Mouse (Mus musculus) yolk sac, embryonic 10.5 days (tissue): ENCODE results near the gene Uqcr11.

Experiments
- DNase-seq: peaks from one replicate; pipeline ENCODE4 v3.0.0-alpha.2; 2017; ENCODE audit warnings: low spot score

Uqcr11 gene

GRCm38 (mm10) chr10:80431570-80432386, 25.1 kb upstream of the Uqcr11 start:
- DNase-seq = no peak

- DNase-seq = no peak
These were observed 23.8 kb upstream of the Uqcr11 start for GRCm38 (mm10) chr10:80430375-80430980.

GRCm38 (mm10) chr10:80429800-80430199, 23.2 kb upstream of the Uqcr11 start:
- no peak for DNase-seq

GRCm38 (mm10) chr10:80425041-80425440, 18.4 kb upstream of the Uqcr11 start:
- DNase-seq = no peak

GRCm38 (mm10) chr10:80423562-80423961, 16.9 kb upstream of the Uqcr11 start:
- DNase-seq = peak; percentile 61

GRCm38 (mm10) chr10:80421651-80422472, 15.2 kb upstream of the Uqcr11 start:
- DNase-seq = no peak

GRCm38 (mm10) chr10:80421208-80421607, 14.6 kb upstream of the Uqcr11 start:
- DNase-seq = no peak

GRCm38 (mm10) chr10:80420729-80421128, 14.1 kb upstream of the Uqcr11 start:
- no peak for DNase-seq

GRCm38 (mm10) chr10:80419419-80419818, 12.8 kb upstream of the Uqcr11 start:
- DNase-seq = no peak

- DNase-seq = no peak
These were observed 11.7 kb upstream of the Uqcr11 start for GRCm38 (mm10) chr10:80418311-80418710.

GRCm38 (mm10) chr10:80417841-80418240, 11.2 kb upstream of the Uqcr11 start:
- DNase-seq = no peak

- no peak for DNase-seq
These were observed 10.7 kb upstream of the Uqcr11 start for GRCm38 (mm10) chr10:80417371-80417770.

- no peak for DNase-seq
These were observed 8.9 kb upstream of the Uqcr11 start for GRCm38 (mm10) chr10:80415566-80415965.

GRCm38 (mm10) chr10:80412656-80413541, 6.3 kb upstream of the Uqcr11 start:
- DNase-seq = no peak

GRCm38 (mm10) chr10:80407924-80408323, 1.3 kb upstream of the Uqcr11 start:
- no peak for DNase-seq

- no peak for DNase-seq
These were observed 1.0 kb downstream of the Uqcr11 start for GRCm38 (mm10) chr10:80405481-80406173.

- no peak for DNase-seq
These were observed 3.5 kb downstream of the Uqcr11 start for GRCm38 (mm10) chr10:80403044-80403692.

GRCm38 (mm10) chr10:80400704-80401161, 5.9 kb downstream of the Uqcr11 start:
- DNase-seq = no peak

- DNase-seq = no peak
These were observed 6.5 kb downstream of the Uqcr11 start for GRCm38 (mm10) chr10:80399973-80400703.
